Mouse (Mus musculus) liver, adult (tissue): Measurements from ENCODE around the gene Unc5a.

Source experiments
- GATA4 ChIP-seq: IDR thresholded peaks from 2 replicates; pipeline ENCODE4 v1.6.1; 2014; ENCODE audit warnings: mild to moderate bottlenecking, low read length; ENCODE audit not compliant: insufficient replicate concordance

The Unc5a gene

GRCm38 (mm10) chr13:54970521-54971247, 21.5 kb downstream of the Unc5a start:
- TF ChIP-seq GATA4, result no peak

- TF ChIP-seq GATA4, result no peak
Observed at GRCm38 (mm10) chr13:54975546-54975945, 26.3 kb downstream of the Unc5a start.

GRCm38 (mm10) chr13:54978804-54979203, 29.6 kb downstream of the Unc5a start:
- TF ChIP-seq GATA4, result no peak

GRCm38 (mm10) chr13:54980957-54981356, 31.7 kb downstream of the Unc5a start:
- no peak for TF ChIP-seq GATA4

- TF ChIP-seq GATA4, result no peak
Observed at GRCm38 (mm10) chr13:54983001-54983400, 33.8 kb downstream of the Unc5a start.

- TF ChIP-seq GATA4, result no peak
Observed at GRCm38 (mm10) chr13:54983614-54984013, 34.4 kb downstream of the Unc5a start.

- TF ChIP-seq GATA4, result no peak
Observed at GRCm38 (mm10) chr13:54987405-54987804, 38.2 kb downstream of the Unc5a start.

GRCm38 (mm10) chr13:54988181-54988760, 39.1 kb downstream of the Unc5a start:
- TF ChIP-seq GATA4, result peak; percentile 93

- no peak for TF ChIP-seq GATA4
Observed at GRCm38 (mm10) chr13:54992215-54992614, 43.0 kb downstream of the Unc5a start.

GRCm38 (mm10) chr13:54994576-54994975, 45.4 kb downstream of the Unc5a start:
- peak; percentile 77; the same call in 1 of the 2 replicates for TF ChIP-seq GATA4

- no peak for TF ChIP-seq GATA4
Observed at GRCm38 (mm10) chr13:54995161-54995560, 46.0 kb downstream of the Unc5a start.

GRCm38 (mm10) chr13:54997568-54997967, 48.4 kb downstream of the Unc5a start:
- no peak for TF ChIP-seq GATA4

- no peak for TF ChIP-seq GATA4
Observed at GRCm38 (mm10) chr13:55000433-55000832, 51.2 kb downstream of the Unc5a start.

GRCm38 (mm10) chr13:55002090-55002489, 52.9 kb downstream of the Unc5a start:
- no peak for TF ChIP-seq GATA4

GRCm38 (mm10) chr13:55004646-55005045, 55.4 kb downstream of the Unc5a start:
- TF ChIP-seq GATA4, result no peak

- no peak for TF ChIP-seq GATA4
Observed at GRCm38 (mm10) chr13:55005691-55006414, 56.6 kb downstream of the Unc5a start.
